Mouse (Mus musculus): ENCODE results near the gene Ano4.

Ano4 gene

GRCm38 (mm10) chr10:88949649-88950296 is 394.8 kb downstream of the Ano4 start:
- DNase-seq (ENCODE audit: low spot score in 2 of 2) = no peak

Measured in spleen, postnatal 4 days (tissue).